Mouse (Mus musculus): ENCODE data around the gene Icam1. TPM values are rescaled to one million over a fixed set of nuclear protein-coding genes. Genes with fewer than 3 reads are reported as not detected.

The Icam1 gene
- polyA plus RNA-seq, 1 experiment from 2014 or later: 5.6 TPM

DNA sequence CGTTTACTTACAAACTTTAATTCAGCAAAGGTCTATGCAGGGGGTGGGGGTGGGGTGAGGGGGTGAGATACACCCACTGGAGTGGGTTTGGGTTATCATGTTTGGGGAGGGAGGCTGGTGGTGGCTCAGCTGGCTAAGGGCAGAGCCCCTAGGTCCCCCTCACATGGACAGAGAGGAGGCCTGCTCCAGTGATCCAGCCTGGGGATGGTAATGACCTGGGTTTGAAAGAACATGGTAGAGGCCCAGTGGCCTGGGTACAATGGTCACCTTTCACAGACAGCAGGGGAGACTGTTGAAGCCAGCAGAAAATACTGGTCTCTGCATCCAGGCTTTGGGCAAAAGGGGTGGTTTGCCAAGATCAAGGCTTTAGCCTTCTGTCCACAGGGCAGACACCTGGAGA is 58.4 kb downstream of the Icam1 start:
- H3K4me3 ChIP-seq (ENCODE audit: low read depth, low read length): no peak overlapping the region
- H3K4me2 ChIP-seq (ENCODE audit: low read depth): no peak overlapping the region
- no peak overlapping the region for H3K27ac ChIP-seq (ENCODE audit: low read depth, low read length)
- ATAC-seq (ENCODE audit: insufficient read depth, low FRiP score, low TSS enrichment): no peak
- no peaks in the 10 kb centered on the region for H3K9me3 ChIP-seq (ENCODE audit: control insufficient read depth, low read length)
- no peak for DNase-seq (ENCODE audit: low spot score)
- H3K36me3 ChIP-seq (ENCODE audit: control insufficient read depth, insufficient read depth, low read length): peaks cover 27% of the 10 kb centered on the region
- H3K4me1 ChIP-seq (ENCODE audit: control insufficient read depth, insufficient read depth, low read length): peaks cover 4% of the 10 kb centered on the region; the same call in 1 of the 2 replicates
- no peaks in the 10 kb centered on the region for H3K27me3 ChIP-seq (ENCODE audit: control insufficient read depth, insufficient read depth, low read length)
- WGBS: 76% methylated on average over 1 of the region's 1 CpGs
- H3K9ac ChIP-seq (ENCODE audit: low read length): no peak overlapping the region

DNA sequence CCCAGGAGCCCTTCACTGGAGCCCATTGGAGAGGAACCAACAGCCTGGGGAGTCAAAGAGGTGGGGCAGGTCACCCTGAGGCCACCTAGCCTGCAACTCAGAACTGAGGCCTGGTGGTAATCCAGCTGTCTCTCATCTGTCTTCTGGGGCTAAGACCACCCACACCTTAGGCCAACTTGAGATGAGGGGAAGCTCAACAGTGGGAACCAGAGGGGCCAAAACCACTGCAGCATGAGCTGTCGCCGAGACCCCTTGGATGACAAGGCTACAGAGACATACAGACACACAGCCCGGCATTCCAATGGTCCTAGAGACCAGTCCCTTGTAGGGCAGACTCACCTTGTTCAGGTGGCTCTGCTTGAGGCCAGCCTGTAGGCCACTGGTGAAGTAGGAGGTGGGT is 59.8 kb downstream of the Icam1 start:
- WGBS: 93% methylated on average over 3 of the region's 3 CpGs
- Histone ChIP-seq H3K9ac (ENCODE audit: low read length) (no peak overlapping the region), H3K36me3 (ENCODE audit: control insufficient read depth, insufficient read depth, low read length) (peaks cover 36% of the 10 kb centered on the region), H3K27ac (ENCODE audit: low read depth, low read length) (no peak overlapping the region), H3K9me3 (ENCODE audit: control insufficient read depth, low read length) (no peaks in the 10 kb centered on the region), H3K4me1 (ENCODE audit: control insufficient read depth, insufficient read depth, low read length) (peaks cover 4% of the 10 kb centered on the region; the same call in 1 of the 2 replicates), H3K27me3 (ENCODE audit: control insufficient read depth, insufficient read depth, low read length) (no peaks in the 10 kb centered on the region), H3K4me3 (ENCODE audit: low read depth, low read length) (no peak overlapping the region), H3K4me2 (ENCODE audit: low read depth) (no peak overlapping the region)
- ATAC-seq (ENCODE audit: insufficient read depth, low FRiP score, low TSS enrichment) (no peak), DNase-seq (ENCODE audit: low spot score) (no peak)

MicroRNAs within 50 kb of the gene (microRNA counts, 519-probe panel; counts per million panel counts)
- microRNA mmu-miR-1900: 171 counts per million, percentile 57 among the panel's probes with 10 or more counts

Small RNAs within 50 kb of the gene (microRNA-seq; reads per million reads assigned to microRNA genes)
- gene Mir1900 (not detected), gene Mir7082 (1.0 reads per million)

Other genes starting within 250 kb of the Icam1 start
- 0.21 and 0.32 TPM in 2 replicates for gene Col5a3, start 200.9 kb upstream of the Icam1 start, polyA plus RNA-seq (2014; fragmentation: Nextera tagmentation; extraction: Ambion mirVana)
- not detected in 2 replicates for gene Rdh8, start 197.5 kb upstream of the Icam1 start, polyA plus RNA-seq (2014; fragmentation: Nextera tagmentation; extraction: Ambion mirVana)
- gene A230050P20Rik, start 147.3 kb upstream of the Icam1 start, polyA plus RNA-seq (2014; fragmentation: Nextera tagmentation; extraction: Ambion mirVana): 0.65 and 0.94 TPM in 2 replicates
- 4.0 and 5.7 TPM in 2 replicates for gene Angptl6, start 136.3 kb upstream of the Icam1 start, polyA plus RNA-seq (2014; fragmentation: Nextera tagmentation; extraction: Ambion mirVana)
- gene Ppan, start 127.8 kb upstream of the Icam1 start, polyA plus RNA-seq (2014; fragmentation: Nextera tagmentation; extraction: Ambion mirVana): 60.8 and 64.0 TPM in 2 replicates
- gene Eif3g, start 117.4 kb upstream of the Icam1 start, polyA plus RNA-seq (2014; fragmentation: Nextera tagmentation; extraction: Ambion mirVana): 352 and 373 TPM in 2 replicates
- 70.3 and 72.7 TPM in 2 replicates for gene Dnmt1, start 56.1 kb upstream of the Icam1 start, polyA plus RNA-seq (2014; fragmentation: Nextera tagmentation; extraction: Ambion mirVana)
- gene S1pr2, start 39.2 kb upstream of the Icam1 start, polyA plus RNA-seq (2014; fragmentation: Nextera tagmentation; extraction: Ambion mirVana): 24.8 and 28.5 TPM in 2 replicates
- gene Mrpl4, start 13.2 kb upstream of the Icam1 start, polyA plus RNA-seq (2014; fragmentation: Nextera tagmentation; extraction: Ambion mirVana): 131 and 135 TPM in 2 replicates
- 4.2 and 5.8 TPM in 2 replicates for gene Icam4, start 13.4 kb downstream of the Icam1 start, polyA plus RNA-seq (2014; fragmentation: Nextera tagmentation; extraction: Ambion mirVana)
- 0.11 TPM in 1 of 2 replicates, not detected in the other for gene Icam5, start 16.1 kb downstream of the Icam1 start, polyA plus RNA-seq (2014; fragmentation: Nextera tagmentation; extraction: Ambion mirVana)
- 1.2 and 1.9 TPM in 2 replicates for gene Zglp1, start 51.1 kb downstream of the Icam1 start, polyA plus RNA-seq (2014; fragmentation: Nextera tagmentation; extraction: Ambion mirVana)
- gene Gm49373, start 57.1 kb downstream of the Icam1 start, polyA plus RNA-seq (2014; fragmentation: Nextera tagmentation; extraction: Ambion mirVana): 0.82 and 0.97 TPM in 2 replicates
- 52.0 and 55.5 TPM in 2 replicates for gene Fdx1l, start 57.6 kb downstream of the Icam1 start, polyA plus RNA-seq (2014; fragmentation: Nextera tagmentation; extraction: Ambion mirVana)
- 2.7 and 2.8 TPM in 2 replicates for gene Gm38431, start 76.0 kb downstream of the Icam1 start, polyA plus RNA-seq (2014; fragmentation: Nextera tagmentation; extraction: Ambion mirVana)
- 88.4 and 90.7 TPM in 2 replicates for gene Raver1, start 76.0 kb downstream of the Icam1 start, polyA plus RNA-seq (2014; fragmentation: Nextera tagmentation; extraction: Ambion mirVana)
- gene Tyk2, start 115.3 kb downstream of the Icam1 start, polyA plus RNA-seq (2014; fragmentation: Nextera tagmentation; extraction: Ambion mirVana): 8.6 and 9.2 TPM in 2 replicates
- gene Cdc37, start 134.0 kb downstream of the Icam1 start, polyA plus RNA-seq (2014; fragmentation: Nextera tagmentation; extraction: Ambion mirVana): 319 and 341 TPM in 2 replicates
- gene Pde4a, start 149.7 kb downstream of the Icam1 start, polyA plus RNA-seq (2014; fragmentation: Nextera tagmentation; extraction: Ambion mirVana): 5.4 and 7.5 TPM in 2 replicates
- gene Keap1, start 223.4 kb downstream of the Icam1 start, polyA plus RNA-seq (2014; fragmentation: Nextera tagmentation; extraction: Ambion mirVana): 32.3 and 34.1 TPM in 2 replicates
- 0.73 and 1.7 TPM in 2 replicates for gene S1pr5, start 232.5 kb downstream of the Icam1 start, polyA plus RNA-seq (2014; fragmentation: Nextera tagmentation; extraction: Ambion mirVana)
- gene Atg4d, start 249.3 kb downstream of the Icam1 start, polyA plus RNA-seq (2014; fragmentation: Nextera tagmentation; extraction: Ambion mirVana): 47.2 and 55.1 TPM in 2 replicates